Mouse (Mus musculus) kidney, adult 2 months (tissue): ENCODE measurements at regions not wholly inside any gene's neighbourhood (a gene's known extent, or its start where the extent isn't known, plus 50 kb on each side); places are given as distances from the start of the nearest gene placed in this dataset.

Experiments
- DNase-seq: peaks from one replicate; pipeline ENCODE4 v3.0.0; 2021
- H3K27ac ChIP-seq: fragments of 200-500 bp; 2 replicates; pipeline ENCODE4 v1.5.1; 2012; ENCODE audit warnings: low read depth, low read length, control low read depth, inconsistent platforms; ENCODE audit not compliant: insufficient read depth
- H3K27me3 ChIP-seq: fragments of 200-500 bp; replicated peaks from 2 replicates; pipeline ENCODE4 v1.6.1; 2012; ENCODE audit warnings: mild to moderate bottlenecking, moderate library complexity, low read length, inconsistent platforms; ENCODE audit not compliant: control insufficient read depth, insufficient read depth
- H3K36me3 ChIP-seq: fragments of 200-500 bp; 2 replicates; pipeline ENCODE4 v1.6.1; 2012; ENCODE audit warnings: mild to moderate bottlenecking, moderate library complexity, low read length, inconsistent platforms; ENCODE audit not compliant: control insufficient read depth, insufficient read depth
- H3K4me1 ChIP-seq: fragments of 200-500 bp; 2 replicates; pipeline ENCODE4 v1.6.1; 2011; ENCODE audit warnings: low read length; ENCODE audit not compliant: control insufficient read depth, insufficient read depth
- H3K4me3 ChIP-seq: fragments of 200-500 bp; 2 replicates; pipeline ENCODE4 v1.5.1; 2011; ENCODE audit warnings: mild to moderate bottlenecking, low read depth, low read length, control low read depth; ENCODE audit not compliant: insufficient read depth
- CTCF ChIP-seq: fragments of 200-500 bp; conservative IDR thresholded peaks from 2 replicates; pipeline ENCODE4 v1.5.1; 2011; ENCODE audit warnings: low read depth, mild to moderate bottlenecking, control low read depth, low read length, moderate library complexity, mixed read lengths; ENCODE audit not compliant: insufficient read depth, insufficient read length
- POLR2A ChIP-seq: fragments of 200-500 bp; IDR thresholded peaks from one replicate; pipeline ENCODE4 v1.6.1; 2011; ENCODE audit warnings: low read depth, low read length, control low read depth
- WGBS: fragments of 180-500 bp; shearing (Covaris S2); methylation state at CpG from one replicate; pipeline ENCODE4 v1.1.7; 2018; 5-methylcytosine and 5-hydroxymethylcytosine counted together

- peak; percentile 54 for DNase-seq
- 71% methylated on average over 5 of the region's 5 CpGs for WGBS
Observed at GRCm38 (mm10) chr3:59401856-59402255, 57.7 kb upstream of the Igsf10 start.

GRCm38 (mm10) chr3:59401425-59401824 lies 57.2 kb upstream of the Igsf10 start:
- no peak overlapping the region for H3K27ac ChIP-seq
- H3K27me3 ChIP-seq = no peaks in the 10 kb centered on the region
- TF ChIP-seq POLR2A (no peak), CTCF (no peak)
- H3K4me3 ChIP-seq = no peak overlapping the region
- 84% methylated on average over 4 of the region's 4 CpGs for WGBS
- H3K4me1 ChIP-seq = no peaks in the 10 kb centered on the region
- no peak for DNase-seq
- no peaks in the 10 kb centered on the region for H3K36me3 ChIP-seq

More at GRCm38 (mm10) chr3:59401856-59402255, 57.7 kb upstream of the Igsf10 start:
- H3K27ac ChIP-seq = no peak overlapping the region
- TF ChIP-seq CTCF = no peak
- no peak for TF ChIP-seq POLR2A
- H3K27me3 ChIP-seq = no peaks in the 10 kb centered on the region
- no peaks in the 10 kb centered on the region for H3K4me1 ChIP-seq
- no peaks in the 10 kb centered on the region for H3K36me3 ChIP-seq
- H3K4me3 ChIP-seq = no peak overlapping the region
